Mouse (Mus musculus) lung, postnatal 0 days (tissue): ENCODE results near the gene Gh. TPM values are rescaled to one million over a fixed set of nuclear protein-coding genes. Genes with fewer than 3 reads are reported as not detected.

Experiments
- ATAC-seq: fragments of 200-750 bp; cut with Nextera tagmentation; 2 replicates; pipeline ENCODE4 v1.8.0; 2017; ENCODE audit warnings: moderate library complexity
- DNase-seq: peaks from one replicate; pipeline ENCODE4 v3.0.0-alpha.2; 2016; ENCODE audit warnings: low spot score
- H3K27ac ChIP-seq: fragments of 300-500 bp; sonication (generic); 2 replicates; pipeline ENCODE4 v1.5.1; 2014; ENCODE audit warnings: antibody characterized with exemption, mild to moderate bottlenecking, low read length, mixed read lengths
- H3K27me3 ChIP-seq: fragments of 300-500 bp; sonication (generic); replicated peaks from 2 replicates; pipeline ENCODE4 v1.6.1; 2014; ENCODE audit warnings: low read length, mixed read lengths; ENCODE audit not compliant: insufficient read depth
- H3K36me3 ChIP-seq: fragments of 300-500 bp; sonication (generic); 2 replicates; pipeline ENCODE4 v1.6.1; 2014; ENCODE audit warnings: low read length, mixed read lengths; ENCODE audit not compliant: insufficient read depth
- H3K4me1 ChIP-seq: fragments of 300-500 bp; sonication (generic); 2 replicates; pipeline ENCODE4 v1.6.1; 2014; ENCODE audit warnings: antibody characterized with exemption, low read depth, low read length, mixed read lengths; ENCODE audit not compliant: insufficient read depth
- H3K4me2 ChIP-seq: fragments of 300-500 bp; sonication (generic); replicated peaks from 2 replicates; pipeline ENCODE4 v1.6.1; 2014; ENCODE audit warnings: low read depth, mild to moderate bottlenecking, low read length, moderate library complexity, mixed read lengths
- H3K4me3 ChIP-seq: fragments of 300-500 bp; sonication (generic); 2 replicates; pipeline ENCODE4 v1.5.1; 2014; ENCODE audit warnings: low read depth, low read length
- H3K9ac ChIP-seq: fragments of 300-500 bp; sonication (generic); replicated peaks from 2 replicates; pipeline ENCODE4 v1.6.1; 2014; ENCODE audit warnings: low read depth, mild to moderate bottlenecking
- H3K9me3 ChIP-seq: fragments of 300-500 bp; sonication (generic); 2 replicates; pipeline ENCODE4 v1.6.1; 2016; ENCODE audit warnings: low read length, mixed read lengths
- CTCF ChIP-seq: IDR thresholded peaks from 2 replicates; pipeline ENCODE4 v1.5.1; 2016; ENCODE audit warnings: antibody characterized with exemption, mild to moderate bottlenecking
- EP300 ChIP-seq: IDR thresholded peaks from 2 replicates; pipeline ENCODE4 v1.6.1; 2016; ENCODE audit warnings: antibody characterized with exemption, mild to moderate bottlenecking, control low read depth
- WGBS: fragments of 180-500 bp; shearing (Covaris S2); extraction: QIAGEN DNeasy Blood & Tissue Kit; methylation state at CpG from one replicate; pipeline ENCODE4 v1.1.7; 2014; 5-methylcytosine and 5-hydroxymethylcytosine counted together
- polyA plus RNA-seq: library from polyadenylated mRNA; unstranded; fragments of >200 nt; fragmentation: Nextera tagmentation; extraction: Ambion mirVana; gene quantifications from 2 replicates; pipeline ENCODE4 v1.2.1, GENCODE M21; 2015

Gene Gh
- polyA plus RNA-seq, 1 experiment from 2014 or later: not detected

DNA sequence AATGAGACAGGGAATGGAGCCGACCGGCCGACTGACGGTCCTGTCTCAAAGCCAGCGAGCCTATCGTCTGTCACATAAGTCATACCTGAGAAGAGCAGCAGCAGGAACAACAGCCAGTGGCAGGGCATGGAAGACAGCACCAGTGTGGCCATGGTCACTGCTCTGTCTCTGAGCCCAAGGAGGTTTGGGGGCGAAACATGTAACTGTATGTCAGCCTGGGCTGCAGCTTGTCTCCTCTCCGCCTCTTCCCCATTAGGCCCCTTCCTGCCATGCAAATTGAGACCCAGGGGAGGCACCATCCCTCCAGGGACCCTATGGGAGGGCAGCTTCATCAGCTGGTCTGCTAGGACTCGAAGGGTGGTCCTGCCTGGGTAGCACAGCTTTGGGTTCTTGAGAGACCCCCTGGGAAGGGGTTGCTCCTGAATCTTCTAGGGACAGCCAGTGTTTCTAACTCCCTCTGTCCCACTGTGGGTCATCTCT, 12.7 kb upstream of the Gh start, which contains the start of gene Cd79b:
Cd79b (minus strand) TSS at position 430 of the 480 bp plus-strand sequence.
- 58% methylated on average over 9 of the region's 9 CpGs for WGBS
- H3K9me3 ChIP-seq: no peaks in the 10 kb centered on the region
- H3K4me3 ChIP-seq: no peak within 1 kb of the TSS
- H3K4me1 ChIP-seq: peaks cover 11% of the 10 kb centered on the region; the same call in 1 of the 2 replicates
- H3K4me2 ChIP-seq: peak within 1 kb of the TSS; percentile 22; the same call in 1 of the 2 replicates
- no peak within 1 kb of the TSS; the same call in 1 of the 2 replicates for H3K9ac ChIP-seq
- no peaks in the 10 kb centered on the region for H3K27me3 ChIP-seq
- H3K27ac ChIP-seq: peak within 1 kb of the TSS; percentile 26; the same call in 1 of the 2 replicates
- no peaks in the 10 kb centered on the region for H3K36me3 ChIP-seq
- no peak for DNase-seq
- ATAC-seq: no peak
- no peak for TF ChIP-seq EP300

DNA sequence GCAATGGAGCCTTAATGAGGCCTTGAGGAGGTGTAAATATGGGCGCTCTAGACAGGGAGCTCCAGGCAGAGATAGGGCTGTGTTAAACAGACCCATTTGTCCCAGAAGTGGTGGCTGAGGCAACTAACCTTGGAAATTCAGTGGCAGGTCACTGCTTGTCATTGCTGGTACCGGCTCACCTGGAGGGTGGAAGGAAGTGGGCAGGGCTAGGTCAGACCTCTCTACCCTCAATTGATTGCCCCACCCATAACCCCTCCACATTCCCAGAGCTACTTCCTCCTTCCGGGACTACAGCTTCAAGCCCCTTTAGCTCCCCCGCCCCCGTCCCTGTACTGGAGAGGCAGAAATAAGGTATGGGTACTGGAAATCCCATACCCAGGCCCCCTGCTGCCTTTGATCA, 11.9 kb upstream of the Gh start:
- no peak overlapping the region for H3K4me3 ChIP-seq
- no peak for TF ChIP-seq EP300
- TF ChIP-seq CTCF: no peak
- no peaks in the 10 kb centered on the region for H3K36me3 ChIP-seq
- H3K27ac ChIP-seq: peak overlapping the region; percentile 26; the same call in 1 of the 2 replicates
- H3K4me1 ChIP-seq: peaks cover 6% of the 10 kb centered on the region; the same call in 1 of the 2 replicates
- no peaks in the 10 kb centered on the region for H3K27me3 ChIP-seq
- ATAC-seq: peak; percentile 93
- H3K9ac ChIP-seq: peak overlapping the region; percentile 3; the same call in 1 of the 2 replicates
- peak; percentile 79 for DNase-seq
- 42% methylated on average over 5 of the region's 5 CpGs for WGBS
- no peaks in the 10 kb centered on the region for H3K9me3 ChIP-seq
- H3K4me2 ChIP-seq: peak overlapping the region; percentile 30; the same call in 1 of the 2 replicates

DNA sequence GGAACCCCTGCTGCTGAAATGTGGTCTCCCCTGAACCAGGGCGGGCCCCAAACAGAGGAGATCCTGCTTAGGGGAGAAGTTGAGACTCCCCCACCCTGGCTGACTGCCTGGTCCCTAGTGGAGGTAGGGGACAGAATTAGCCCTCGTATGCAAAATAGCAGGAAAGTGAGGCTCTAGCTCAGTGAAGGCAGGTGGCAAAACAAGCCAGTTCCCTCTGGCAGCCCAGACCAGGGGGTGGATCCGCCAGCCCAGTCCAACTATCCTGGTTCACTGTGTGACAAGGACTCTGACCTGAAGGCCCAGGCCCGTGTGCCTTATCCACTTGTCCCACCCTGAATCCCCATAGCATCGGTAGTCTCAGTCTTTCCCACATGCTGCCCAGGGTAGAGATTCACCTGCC, 8.5 kb upstream of the Gh start:
- Histone ChIP-seq H3K9me3 (no peaks in the 10 kb centered on the region), H3K4me3 (no peak overlapping the region), H3K9ac (no peak overlapping the region), H3K27me3 (no peaks in the 10 kb centered on the region), H3K36me3 (no peaks in the 10 kb centered on the region), H3K4me2 (no peak overlapping the region), H3K4me1 (peaks cover 6% of the 10 kb centered on the region; the same call in 1 of the 2 replicates), H3K27ac (no peak overlapping the region)
- DNase-seq: no peak
- no peak for TF ChIP-seq CTCF
- TF ChIP-seq EP300: no peak
- ATAC-seq: no peak
- 71% methylated on average over 4 of the region's 5 CpGs for WGBS

DNA sequence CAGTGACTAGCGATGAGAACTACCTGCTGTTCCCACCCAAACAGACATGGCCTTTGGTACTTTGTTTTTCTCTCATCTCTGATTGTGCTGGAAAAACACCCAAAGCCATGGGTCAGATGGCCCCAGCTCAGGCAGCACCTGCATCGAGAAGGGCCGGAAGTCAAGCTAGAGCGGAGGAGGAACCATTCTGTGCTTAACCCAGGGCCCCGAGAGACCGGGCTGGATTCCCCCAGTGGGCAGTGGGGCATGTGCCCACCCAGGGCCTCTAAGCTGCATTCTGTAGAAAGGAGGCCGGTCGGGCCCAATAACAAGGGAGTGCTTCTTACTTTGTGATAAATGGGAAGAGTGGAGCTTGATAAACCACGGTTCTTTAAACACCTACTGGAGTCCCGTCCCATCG, 6.5 kb upstream of the Gh start:
- Histone ChIP-seq H3K36me3 (no peaks in the 10 kb centered on the region), H3K27me3 (no peaks in the 10 kb centered on the region), H3K27ac (no peak overlapping the region), H3K4me2 (no peak overlapping the region), H3K9me3 (no peaks in the 10 kb centered on the region), H3K4me3 (no peak overlapping the region), H3K9ac (no peak overlapping the region), H3K4me1 (peaks cover 1% of the 10 kb centered on the region; the same call in 1 of the 2 replicates)
- ATAC-seq: no peak
- no peak for TF ChIP-seq EP300
- no peak for TF ChIP-seq CTCF
- WGBS: 81% methylated on average over 11 of the region's 11 CpGs
- DNase-seq: no peak

DNA sequence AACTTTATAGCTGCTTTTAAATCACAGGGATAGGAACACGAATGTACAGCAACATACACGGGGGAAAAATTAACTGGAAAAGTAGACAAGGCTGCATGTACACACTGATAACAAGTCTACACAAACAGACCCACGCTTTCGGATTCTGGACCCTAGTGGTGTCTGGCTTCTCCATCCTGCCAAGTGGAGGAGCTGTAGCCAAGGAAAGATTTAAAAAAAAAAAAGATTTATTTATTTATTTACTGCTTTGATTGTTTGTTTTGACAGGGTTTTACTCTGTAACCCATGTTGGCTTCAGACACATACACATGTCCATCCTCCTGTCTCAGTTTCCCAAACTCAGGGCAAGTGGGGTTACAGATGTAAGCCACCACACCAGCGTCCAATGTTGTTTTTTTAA, 5.8 kb upstream of the Gh start:
- no peak overlapping the region for H3K9ac ChIP-seq
- H3K9me3 ChIP-seq: no peaks in the 10 kb centered on the region
- WGBS: 36% methylated on average over 5 of the region's 5 CpGs
- no peaks in the 10 kb centered on the region for H3K36me3 ChIP-seq
- no peaks in the 10 kb centered on the region for H3K27me3 ChIP-seq
- H3K4me2 ChIP-seq: no peak overlapping the region
- TF ChIP-seq CTCF (no peak), EP300 (no peak)
- H3K4me1 ChIP-seq: no peaks in the 10 kb centered on the region
- ATAC-seq: no peak
- no peak overlapping the region for H3K4me3 ChIP-seq
- H3K27ac ChIP-seq: no peak overlapping the region
- DNase-seq: peak; percentile 16

DNA sequence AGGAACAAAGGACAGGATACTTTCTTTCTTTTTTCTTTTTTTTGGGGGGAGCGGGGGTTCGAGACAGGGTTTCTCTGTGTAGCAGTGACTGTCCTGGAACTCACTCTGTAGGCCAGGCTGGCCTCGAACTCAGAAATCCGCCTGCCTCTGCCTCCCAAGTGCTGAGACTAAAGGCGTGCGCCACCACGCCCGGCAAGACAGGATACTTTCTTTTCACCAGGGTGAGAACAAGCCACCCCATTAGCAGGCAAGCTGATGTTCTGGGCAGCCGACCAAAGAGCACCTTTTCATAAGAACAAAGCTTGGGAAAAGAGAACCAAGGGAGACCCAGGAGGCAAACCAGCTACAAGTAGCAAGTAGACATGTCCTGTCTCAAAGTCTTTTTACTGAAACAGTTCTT, 5.1 kb upstream of the Gh start:
- no peak for DNase-seq
- no peak for ATAC-seq
- Histone ChIP-seq H3K27ac (no peak overlapping the region), H3K4me3 (no peak overlapping the region), H3K4me1 (no peaks in the 10 kb centered on the region), H3K9ac (no peak overlapping the region), H3K27me3 (no peaks in the 10 kb centered on the region), H3K4me2 (no peak overlapping the region), H3K9me3 (no peaks in the 10 kb centered on the region), H3K36me3 (no peaks in the 10 kb centered on the region)
- no peak for TF ChIP-seq EP300
- no peak for TF ChIP-seq CTCF
- 84% methylated on average over 9 of the region's 9 CpGs for WGBS

DNA sequence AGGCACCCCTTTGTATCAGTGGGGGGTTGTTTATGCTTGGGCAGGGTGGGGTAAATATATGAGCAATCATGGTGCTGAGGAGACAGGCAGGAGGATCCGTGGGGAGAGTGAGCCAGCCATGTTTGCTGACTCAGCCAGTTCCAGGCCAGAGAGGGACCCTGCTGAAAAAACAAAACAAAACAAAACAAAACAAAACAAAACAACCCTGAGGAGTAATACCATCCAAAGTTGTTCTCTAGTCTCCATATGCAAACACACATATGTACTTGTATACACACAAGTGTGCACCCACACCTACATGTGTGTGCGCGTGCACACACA, 4.4 kb upstream of the Gh start:
- Histone ChIP-seq H3K9me3 (no peaks in the 10 kb centered on the region), H3K36me3 (no peaks in the 10 kb centered on the region), H3K9ac (no peak overlapping the region), H3K4me1 (no peaks in the 10 kb centered on the region), H3K27me3 (no peaks in the 10 kb centered on the region), H3K4me3 (no peak overlapping the region), H3K27ac (no peak overlapping the region), H3K4me2 (no peak overlapping the region)
- ATAC-seq: no peak
- 76% methylated on average over 3 of the region's 3 CpGs for WGBS
- TF ChIP-seq CTCF (no peak), EP300 (no peak)
- no peak for DNase-seq
